Mouse (Mus musculus) ES-E14 (cell line): ENCODE measurements around the gene Hypk.

ENCODE experiments used
- CHD2 ChIP-seq: IDR thresholded peaks from 2 replicates; pipeline ENCODE4 v1.6.1; 2014; ENCODE audit warnings: mild to moderate bottlenecking, low read depth, low read length, inconsistent platforms
- HCFC1 ChIP-seq: IDR thresholded peaks from 2 replicates; pipeline ENCODE4 v1.6.1; 2012; ENCODE audit warnings: low read length, inconsistent platforms, borderline replicate concordance; ENCODE audit not compliant: insufficient read depth
- MAFK ChIP-seq: IDR thresholded peaks from 2 replicates; pipeline ENCODE4 v1.6.1; 2014; ENCODE audit warnings: mild to moderate bottlenecking, low read depth, low read length, inconsistent platforms; ENCODE audit not compliant: insufficient read depth
- ZC3H11A ChIP-seq: IDR thresholded peaks from 2 replicates; pipeline ENCODE4 v1.6.1; 2012; ENCODE audit warnings: low read depth, mild to moderate bottlenecking, inconsistent platforms, low read length, borderline replicate concordance
- ZNF384 ChIP-seq: IDR thresholded peaks from 2 replicates; pipeline ENCODE4 v1.6.1; 2012; ENCODE audit warnings: low read depth, low read length, inconsistent platforms

DNA sequence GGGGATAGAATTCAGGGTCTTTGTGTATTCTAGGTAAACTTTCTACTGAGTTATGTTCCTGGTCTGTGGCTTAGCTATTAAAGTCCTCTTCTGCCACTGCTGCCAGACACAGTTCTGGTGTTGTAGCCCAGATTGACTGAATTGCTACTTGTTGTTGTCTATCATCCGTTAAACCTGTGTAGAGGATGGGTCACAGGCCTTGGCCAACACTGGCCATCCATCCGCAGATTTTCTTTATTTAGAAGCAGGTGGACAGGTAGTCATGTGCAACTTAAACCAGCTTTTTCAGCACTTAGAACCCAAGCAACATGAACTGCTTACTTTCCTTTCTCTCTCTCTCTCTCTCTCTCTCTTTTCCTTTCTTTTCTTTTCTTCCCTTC lies 54.9 kb downstream of the Hypk start:
- TF ChIP-seq ZNF384 (no peak), HCFC1 (no peak), MAFK (no peak), ZC3H11A (no peak), CHD2 (no peak)
